Mouse (Mus musculus): ENCODE measurements around the gene Mobp. TPM values are rescaled to one million over a fixed set of nuclear protein-coding genes. Genes with fewer than 3 reads are reported as not detected.
"Not testable (repeated sequence)": the region's sequence is repeated elsewhere in the genome, so short reads cannot be mapped to it uniquely, and the experiment has no call there.

Gene Mobp
- 0.60 and 1.1 TPM in 2 replicates for polyA plus RNA-seq (2014; fragmentation: Nextera tagmentation; extraction: Ambion mirVana)

- DNase-seq (ENCODE audit: low spot score) (no peak), ATAC-seq (replicated peaks; ENCODE audit: insufficient number of reproducible peaks, low FRiP score, low TSS enrichment, low read depth) (no peak; the same call in 1 of the 2 replicates)
- Histone ChIP-seq H3K9ac (replicated peaks; ENCODE audit: low read length) (no peak within 1 kb of the TSS), H3K4me2 (ENCODE audit: low read depth, low read length) (no peak within 1 kb of the TSS), H3K27ac (replicated peaks; ENCODE audit: low read depth, low read length) (no peak within 1 kb of the TSS), H3K9me3 (replicated peaks; ENCODE audit: control insufficient read depth, low read length) (no peaks in the 10 kb centered on the region), H3K4me3 (ENCODE audit: low read depth, low read length) (no peak within 1 kb of the TSS), H3K27me3 (ENCODE audit: control insufficient read depth, insufficient read depth, low read length) (no peaks in the 10 kb centered on the region), H3K36me3 (replicated peaks; ENCODE audit: control insufficient read depth, insufficient read depth, low read depth, low read length) (no peaks in the 10 kb centered on the region), H3K4me1 (ENCODE audit: control insufficient read depth, insufficient read depth, low read length) (no peaks in the 10 kb centered on the region)
- WGBS = 65% methylated on average over 11 of the region's 11 CpGs
These were observed at the start of gene Mobp for GRCm38 (mm10) chr9:120149222-120149828. TSS of gene Mobp (plus strand) at chr9:120149707.

GRCm38 (mm10) chr9:120101165-120101564 is 48.3 kb upstream of the Mobp start:
- Histone ChIP-seq H3K27ac (replicated peaks; ENCODE audit: low read depth, low read length) (no peak overlapping the region), H3K4me1 (ENCODE audit: control insufficient read depth, insufficient read depth, low read length) (no peaks in the 10 kb centered on the region), H3K36me3 (replicated peaks; ENCODE audit: control insufficient read depth, insufficient read depth, low read depth, low read length) (no peaks in the 10 kb centered on the region), H3K4me3 (ENCODE audit: low read depth, low read length) (no peak overlapping the region), H3K4me2 (ENCODE audit: low read depth, low read length) (no peak overlapping the region), H3K27me3 (ENCODE audit: control insufficient read depth, insufficient read depth, low read length) (no peaks in the 10 kb centered on the region), H3K9ac (replicated peaks; ENCODE audit: low read length) (no peak overlapping the region), H3K9me3 (replicated peaks; ENCODE audit: control insufficient read depth, low read length) (no peaks in the 10 kb centered on the region)
- ATAC-seq (replicated peaks; ENCODE audit: insufficient number of reproducible peaks, low FRiP score, low TSS enrichment, low read depth) (no peak), DNase-seq (ENCODE audit: low spot score) (no peak)
- WGBS = 96% methylated on average over 2 of the region's 2 CpGs

GRCm38 (mm10) chr9:120108953-120109352 is 40.6 kb upstream of the Mobp start:
- not testable (repeated sequence) for ATAC-seq (replicated peaks; ENCODE audit: insufficient number of reproducible peaks, low FRiP score, low TSS enrichment, low read depth); H3K27ac ChIP-seq (replicated peaks; ENCODE audit: low read depth, low read length); H3K9me3 ChIP-seq (replicated peaks; ENCODE audit: control insufficient read depth, low read length); DNase-seq (ENCODE audit: low spot score); H3K36me3 ChIP-seq (replicated peaks; ENCODE audit: control insufficient read depth, insufficient read depth, low read depth, low read length); H3K9ac ChIP-seq (replicated peaks; ENCODE audit: low read length); H3K27me3 ChIP-seq (ENCODE audit: control insufficient read depth, insufficient read depth, low read length); H3K4me2 ChIP-seq (ENCODE audit: low read depth, low read length); H3K4me1 ChIP-seq (ENCODE audit: control insufficient read depth, insufficient read depth, low read length); H3K4me3 ChIP-seq (ENCODE audit: low read depth, low read length)
- WGBS = 91% methylated on average over 12 of the region's 12 CpGs

- Histone ChIP-seq H3K36me3 (replicated peaks; ENCODE audit: control insufficient read depth, insufficient read depth, low read depth, low read length) (no peaks in the 10 kb centered on the region), H3K4me2 (ENCODE audit: low read depth, low read length) (peak within 1 kb of the TSS; percentile 62), H3K27ac (replicated peaks; ENCODE audit: low read depth, low read length) (peak within 1 kb of the TSS; percentile 90), H3K4me1 (ENCODE audit: control insufficient read depth, insufficient read depth, low read length) (no peaks in the 10 kb centered on the region), H3K9me3 (replicated peaks; ENCODE audit: control insufficient read depth, low read length) (no peaks in the 10 kb centered on the region), H3K9ac (replicated peaks; ENCODE audit: low read length) (peak within 1 kb of the TSS; percentile 82), H3K27me3 (ENCODE audit: control insufficient read depth, insufficient read depth, low read length) (no peaks in the 10 kb centered on the region), H3K4me3 (ENCODE audit: low read depth, low read length) (peak within 1 kb of the TSS; percentile 76)
- peak; percentile 95 for DNase-seq (ENCODE audit: low spot score)
- ATAC-seq (replicated peaks; ENCODE audit: insufficient number of reproducible peaks, low FRiP score, low TSS enrichment, low read depth) = peak; percentile 96
- under 1% methylated on average over 62 of the region's 62 CpGs for WGBS
These were observed 39.1 kb upstream of the Mobp start, which contains the start of gene Slc25a38 for GRCm38 (mm10) chr9:120110211-120111018. TSS of gene Slc25a38 (plus strand) at chr9:120110374.

- Histone ChIP-seq H3K27me3 (ENCODE audit: control insufficient read depth, insufficient read depth, low read length) (no peaks in the 10 kb centered on the region), H3K36me3 (replicated peaks; ENCODE audit: control insufficient read depth, insufficient read depth, low read depth, low read length) (no peaks in the 10 kb centered on the region), H3K9ac (replicated peaks; ENCODE audit: low read length) (peak overlapping the region; percentile 2; the same call in 1 of the 2 replicates), H3K27ac (replicated peaks; ENCODE audit: low read depth, low read length) (no peak overlapping the region), H3K4me3 (ENCODE audit: low read depth, low read length) (peak overlapping the region; percentile 76), H3K9me3 (replicated peaks; ENCODE audit: control insufficient read depth, low read length) (no peaks in the 10 kb centered on the region), H3K4me1 (ENCODE audit: control insufficient read depth, insufficient read depth, low read length) (no peaks in the 10 kb centered on the region), H3K4me2 (ENCODE audit: low read depth, low read length) (peak overlapping the region; percentile 62)
- WGBS = 79% methylated on average over 15 of the region's 15 CpGs
- DNase-seq (ENCODE audit: low spot score) = no peak
- ATAC-seq (replicated peaks; ENCODE audit: insufficient number of reproducible peaks, low FRiP score, low TSS enrichment, low read depth) = no peak
These were observed 38.2 kb upstream of the Mobp start for GRCm38 (mm10) chr9:120111156-120111945.

- Histone ChIP-seq H3K9ac (replicated peaks; ENCODE audit: low read length) (no peak overlapping the region), H3K27ac (replicated peaks; ENCODE audit: low read depth, low read length) (no peak overlapping the region), H3K27me3 (ENCODE audit: control insufficient read depth, insufficient read depth, low read length) (no peaks in the 10 kb centered on the region), H3K4me3 (ENCODE audit: low read depth, low read length) (no peak overlapping the region), H3K36me3 (replicated peaks; ENCODE audit: control insufficient read depth, insufficient read depth, low read depth, low read length) (no peaks in the 10 kb centered on the region), H3K9me3 (replicated peaks; ENCODE audit: control insufficient read depth, low read length) (no peaks in the 10 kb centered on the region), H3K4me1 (ENCODE audit: control insufficient read depth, insufficient read depth, low read length) (no peaks in the 10 kb centered on the region), H3K4me2 (ENCODE audit: low read depth, low read length) (no peak overlapping the region)
- ATAC-seq (replicated peaks; ENCODE audit: insufficient number of reproducible peaks, low FRiP score, low TSS enrichment, low read depth) (no peak), DNase-seq (ENCODE audit: low spot score) (no peak)
- WGBS = 91% methylated on average over 6 of the region's 6 CpGs
These were observed 37.0 kb upstream of the Mobp start for GRCm38 (mm10) chr9:120112472-120112871.

GRCm38 (mm10) chr9:120113456-120113855 is 36.1 kb upstream of the Mobp start:
- no peak for ATAC-seq (replicated peaks; ENCODE audit: insufficient number of reproducible peaks, low FRiP score, low TSS enrichment, low read depth)
- Histone ChIP-seq H3K4me3 (ENCODE audit: low read depth, low read length) (no peak overlapping the region), H3K9ac (replicated peaks; ENCODE audit: low read length) (no peak overlapping the region), H3K9me3 (replicated peaks; ENCODE audit: control insufficient read depth, low read length) (no peaks in the 10 kb centered on the region), H3K27me3 (ENCODE audit: control insufficient read depth, insufficient read depth, low read length) (no peaks in the 10 kb centered on the region), H3K36me3 (replicated peaks; ENCODE audit: control insufficient read depth, insufficient read depth, low read depth, low read length) (no peaks in the 10 kb centered on the region; the same call in 1 of the 2 replicates), H3K4me1 (ENCODE audit: control insufficient read depth, insufficient read depth, low read length) (no peaks in the 10 kb centered on the region), H3K4me2 (ENCODE audit: low read depth, low read length) (no peak overlapping the region), H3K27ac (replicated peaks; ENCODE audit: low read depth, low read length) (no peak overlapping the region)
- 95% methylated on average over 6 of the region's 7 CpGs for WGBS
- DNase-seq (ENCODE audit: low spot score) = no peak

Data from embryonic facial prominence, embryonic 11.5 days (tissue).